ENCODE assay signal across 9 mouse cellular contexts in genomic region chr6:134594569-134595442, GRCm38 (mm10). TPM values are rescaled to one million over a fixed set of nuclear protein-coding genes. Genes with fewer than 3 reads are reported as not detected.
DNase-seq lines count a peak whose midpoint lies in the region; ATAC-seq and TF ChIP-seq lines count a peak whose summit lies in the region.
"Had no signal": no experiment of that assay in that cellular context is flagged by ENCODE, and none has a peak within 500 bp of the region (broad histone marks: within the 10 kb centered on the region; RNA-seq: fewer than 3 reads in every experiment).

No protein-coding gene starts in this region.

- intact Hi-C loops in heart, adult 2 months (cut with DNase I), result loop anchor here (2.0 kb wide), 1 partner anchor 18 kb away; no protein-coding TSS in a partner anchor

- H3K27ac ChIP-seq in heart, adult 2 months, result no peak overlapping the region; the same call in 1 of the 2 replicates
- H3K27ac ChIP-seq in kidney, postnatal 0 days, result peak overlapping the region; percentile 3; the same call in 1 of the 2 replicates
- no peak overlapping the region for H3K27ac ChIP-seq in macrophage
- H3K27ac ChIP-seq in midbrain, embryonic 13.5 days, result no peak overlapping the region
- H3K27ac ChIP-seq: hindbrain, embryonic 15.5 days; neural tube, embryonic 13.5 days had no signal

- ATAC-seq in kidney, postnatal 0 days (replicated peaks; ENCODE audit: low FRiP score, low read depth), result peak; percentile 67; the same call in 1 of the 2 replicates
- no peak for ATAC-seq in cerebellum, adult (ENCODE audit: insufficient number of reproducible peaks, low FRiP score, low TSS enrichment)
- no peak for ATAC-seq in midbrain, embryonic 13.5 days

- H3K36me3 ChIP-seq in heart, adult 2 months (ENCODE audit: control insufficient read depth, insufficient read depth, low read length), result no peaks in the 10 kb centered on the region
- no peaks in the 10 kb centered on the region for H3K36me3 ChIP-seq in kidney, postnatal 0 days (ENCODE audit: insufficient read depth, low read length)
- H3K36me3 ChIP-seq in macrophage (ENCODE audit: inconsistent target), result no peaks in the 10 kb centered on the region
- H3K36me3 ChIP-seq in midbrain, embryonic 13.5 days, result no peaks in the 10 kb centered on the region
- H3K36me3 ChIP-seq: hindbrain, embryonic 15.5 days; neural tube, embryonic 13.5 days had no signal

- H3K4me2 ChIP-seq in kidney, postnatal 0 days (ENCODE audit: low read length), result peak overlapping the region; percentile 25
- H3K4me2 ChIP-seq in midbrain, embryonic 13.5 days (replicated peaks), result no peak overlapping the region
- H3K4me2 ChIP-seq: hindbrain, embryonic 15.5 days; neural tube, embryonic 13.5 days had no signal

- no peaks in the 10 kb centered on the region for H3K79me2 ChIP-seq in heart, adult 2 months (replicated peaks; ENCODE audit: control insufficient read depth, insufficient read depth, low read length)
- no peaks in the 10 kb centered on the region for H3K79me2 ChIP-seq in macrophage (ENCODE audit: inconsistent target)

- no peak overlapping the region for H3K9ac ChIP-seq in heart, adult 2 months (ENCODE audit: low read depth, low read length)
- no peak overlapping the region for H3K9ac ChIP-seq in kidney, postnatal 0 days (ENCODE audit: low read depth, low read length)
- H3K9ac ChIP-seq in midbrain, embryonic 13.5 days (replicated peaks), result no peak overlapping the region
- H3K9ac ChIP-seq: hindbrain, embryonic 15.5 days; neural tube, embryonic 13.5 days had no signal

- DNase-seq in adrenal gland, postnatal 14 days, result peak; percentile 57
- peak; percentile 72 to 78 for DNase-seq in heart, adult 2 months
- peak; percentile 72 for DNase-seq in kidney, postnatal 0 days (ENCODE audit: low spot score)
- DNase-seq in cerebellum, adult 8-10 months, result no peak

- no peaks in the 10 kb centered on the region for H3K27me3 ChIP-seq in heart, adult 2 months (ENCODE audit: control insufficient read depth, insufficient read depth, low read length)
- no peaks in the 10 kb centered on the region for H3K27me3 ChIP-seq in kidney, postnatal 0 days (ENCODE audit: insufficient read depth, low read length)
- H3K27me3 ChIP-seq in midbrain, embryonic 13.5 days, result no peaks in the 10 kb centered on the region
- H3K27me3 ChIP-seq: hindbrain, embryonic 15.5 days; neural tube, embryonic 13.5 days had no signal

- 39% methylated on average over 21 of the region's 21 CpGs for WGBS in heart, adult 2 months
- 51% methylated on average over 20 of the region's 21 CpGs for WGBS in kidney, postnatal 0 days
- 15% methylated on average over 19 of the region's 21 CpGs for WGBS in macrophage (ENCODE audit: missing documents)
- 92% methylated on average over 21 of the region's 21 CpGs for WGBS in midbrain, embryonic 13.5 days

- no peaks in the 10 kb centered on the region for H3K9me3 ChIP-seq in kidney, postnatal 0 days (replicated peaks; ENCODE audit: low read length)
- no peaks in the 10 kb centered on the region for H3K9me3 ChIP-seq in midbrain, embryonic 13.5 days
- H3K9me3 ChIP-seq: hindbrain, embryonic 15.5 days; neural tube, embryonic 13.5 days had no signal

- H3K4me3 ChIP-seq in heart, adult 2 months, result peak overlapping the region; percentile 31
- no peak overlapping the region for H3K4me3 ChIP-seq in kidney, postnatal 0 days (replicated peaks; ENCODE audit: low read depth, low read length)
- peak overlapping the region; percentile 11; the same call in 1 of the 2 replicates for H3K4me3 ChIP-seq in macrophage (ENCODE audit: inconsistent target)
- no peak overlapping the region for H3K4me3 ChIP-seq in midbrain, embryonic 13.5 days (replicated peaks)
- H3K4me3 ChIP-seq: hindbrain, embryonic 15.5 days; neural tube, embryonic 13.5 days had no signal

- TF ChIP-seq EP300 in heart, adult 2 months (IDR thresholded peaks at IDR 0.05; ENCODE audit: insufficient read depth, low read depth, low read length), result peak; percentile 85

- no peak for TF ChIP-seq CTCF in heart, adult 2 months (IDR thresholded peaks at IDR 0.05)
- TF ChIP-seq CTCF in kidney, postnatal 0 days (IDR thresholded peaks at IDR 0.05; ENCODE audit: low read depth), result no peak

- no peak for TF ChIP-seq POLR2A in heart, adult 2 months (IDR thresholded peaks at IDR 0.05; ENCODE audit: insufficient read depth, low read depth, low read length)

- peaks cover 3% of the 10 kb centered on the region for H3K4me1 ChIP-seq in heart, adult 2 months (ENCODE audit: control insufficient read depth, insufficient read depth, low read length)
- H3K4me1 ChIP-seq in kidney, postnatal 0 days (replicated peaks; ENCODE audit: insufficient read depth, low read length), result no peaks in the 10 kb centered on the region; the same call in 1 of the 2 replicates
- H3K4me1 ChIP-seq in midbrain, embryonic 13.5 days (replicated peaks), result no peaks in the 10 kb centered on the region
- H3K4me1 ChIP-seq: hindbrain, embryonic 15.5 days; neural tube, embryonic 13.5 days had no signal

RNA-seq across cellular contexts. Expression of gene Lrp6, which starts 28.0 kb away (rescaled TPM):
- total RNA-seq in adrenal gland, postnatal 14 days (2021), result 81.5 and 89.2 TPM in 2 replicates
- total RNA-seq in heart, adult 2 months (2021), result 10 to 100 TPM; 48.7 to 50.0 TPM
- 16.5 and 30.6 TPM in 2 replicates for polyA plus RNA-seq in heart, adult 2 months (2012; rRNA removed)
- polyA plus RNA-seq in kidney, postnatal 0 days (2015; fragmentation: Nextera tagmentation; extraction: Ambion mirVana), result 32.4 and 35.3 TPM in 2 replicates
- 100 to 1,000 TPM in 15 of 26 experiments, 10 to 100 TPM in 11; 15.9 to 238 (median 128) TPM for total RNA-seq in macrophage (2018; cell fraction: chromatin; rRNA removed)
- 100 to 1,000 TPM in 9 of 26 experiments, 10 to 100 TPM in 17; 25.0 to 143 (median 66.5) TPM for total RNA-seq in macrophage (2018; cell fraction: cytosol; rRNA removed)
- total RNA-seq in macrophage (2018; cell fraction: nucleus; rRNA removed), result 100 to 1,000 TPM in 16 of 26 experiments, 10 to 100 TPM in 10; 37.2 to 288 (median 110) TPM
- 39.1 to 57.6 TPM (median 52.8 TPM) in 3 replicates for polyA plus RNA-seq in macrophage (2018)
- polyA plus RNA-seq in midbrain, embryonic 13.5 days (2015; fragmentation: Nextera tagmentation; extraction: Ambion mirVana), result 23.6 and 24.3 TPM in 2 replicates

RNA-seq across cellular contexts. Expression of gene Mansc1, which starts 37.5 kb away (rescaled TPM):
- 4.7 and 5.7 TPM in 2 replicates for total RNA-seq in adrenal gland, postnatal 14 days (2021)
- total RNA-seq in heart, adult 2 months (2021), result 1 to 10 TPM; 4.3 to 5.5 TPM
- polyA plus RNA-seq in heart, adult 2 months (2012; rRNA removed), result 4.5 and 5.6 TPM in 2 replicates
- polyA plus RNA-seq in kidney, postnatal 0 days (2015; fragmentation: Nextera tagmentation; extraction: Ambion mirVana), result 13.3 and 13.5 TPM in 2 replicates
- under 1 TPM in 4 of 26 experiments, not detected in 22; 0.33 to 0.63 (median 0.37) TPM for total RNA-seq in macrophage (2018; cell fraction: chromatin; rRNA removed)
- total RNA-seq in macrophage (2018; cell fraction: cytosol; rRNA removed), result 1 to 10 TPM in 24 of 26 experiments, under 1 TPM in 2; 0.82 to 2.6 (median 1.7) TPM
- 1 to 10 TPM in 19 of 26 experiments, under 1 TPM in 6, not detected in 1; 0.52 to 2.7 (median 1.4) TPM for total RNA-seq in macrophage (2018; cell fraction: nucleus; rRNA removed)
- 1.2 to 2.0 TPM (median 1.2 TPM) in 3 replicates for polyA plus RNA-seq in macrophage (2018)
- 0.92 and 1.1 TPM in 2 replicates for polyA plus RNA-seq in midbrain, embryonic 13.5 days (2015; fragmentation: Nextera tagmentation; extraction: Ambion mirVana)

RNA-seq across cellular contexts. Expression of gene Borcs5, which starts 44.5 kb away (rescaled TPM):
- total RNA-seq in adrenal gland, postnatal 14 days (2021), result 11.9 TPM in 2 replicates
- 10 to 100 TPM in 1 of 2 experiments, 1 to 10 TPM in 1; 9.9 to 11.5 TPM for total RNA-seq in heart, adult 2 months (2021)
- polyA plus RNA-seq in heart, adult 2 months (2012; rRNA removed), result 10.5 and 13.0 TPM in 2 replicates
- polyA plus RNA-seq in kidney, postnatal 0 days (2015; fragmentation: Nextera tagmentation; extraction: Ambion mirVana), result 20.0 and 20.1 TPM in 2 replicates
- total RNA-seq in macrophage (2018; cell fraction: chromatin; rRNA removed), result 10 to 100 TPM in 9 of 26 experiments, 1 to 10 TPM in 17; 2.7 to 24.9 (median 8.7) TPM
- 10 to 100 TPM in 2 of 26 experiments, 1 to 10 TPM in 24; 1.8 to 11.5 (median 5.9) TPM for total RNA-seq in macrophage (2018; cell fraction: cytosol; rRNA removed)
- 10 to 100 TPM in 7 of 26 experiments, 1 to 10 TPM in 19; 1.8 to 13.0 (median 6.7) TPM for total RNA-seq in macrophage (2018; cell fraction: nucleus; rRNA removed)
- polyA plus RNA-seq in macrophage (2018), result 2.5 to 6.9 TPM (median 5.1 TPM) in 3 replicates
- polyA plus RNA-seq in midbrain, embryonic 13.5 days (2015; fragmentation: Nextera tagmentation; extraction: Ambion mirVana), result 46.9 and 48.6 TPM in 2 replicates

Comparison
In these comparisons a context has a peak if more than half of its experiments do, and no peak if none do; other contexts are left out.
1. H3K4me3 ChIP-seq: peak in heart, adult 2 months (single experiment) and macrophage (single experiment); none in kidney, postnatal 0 days (single experiment) and midbrain, embryonic 13.5 days (single experiment).